ENCODE assay signal across 18 mouse cellular contexts in genomic region chr5:140123640-140124366, GRCm38 (mm10).
A peak's percentile ranks its signal among the peaks of the same experiment; 100 is the strongest.
DNase-seq lines count a peak whose midpoint lies in the region; ATAC-seq and TF ChIP-seq lines count a peak whose summit lies in the region.
"Had no signal": no experiment of that assay in that cellular context is flagged by ENCODE, and none has a peak within 500 bp of the region (broad histone marks: within the 10 kb centered on the region; RNA-seq: fewer than 3 reads in every experiment).

No protein-coding gene starts in this region.

- no peak for TF ChIP-seq CTCF in E14TG2a.4 (conservative IDR thresholded peaks at IDR 0.05; ENCODE audit: low read length)

- peak; percentile 70 for ATAC-seq in kidney, embryonic 16.5 days (ENCODE audit: low FRiP score, low TSS enrichment)
- ATAC-seq in limb, embryonic 15.5 days (ENCODE audit: insufficient number of reproducible peaks, low FRiP score, low TSS enrichment, low read depth), result no peak
- no peak for ATAC-seq in midbrain, embryonic 14.5 days (ENCODE audit: low FRiP score, low TSS enrichment)
- ATAC-seq: hindbrain, postnatal 0 days; liver, embryonic 12.5 days; midbrain, embryonic 15.5 days had no signal

- no peak for DNase-seq in kidney, adult 8-10 months
- DNase-seq in ES-CJ7 (ENCODE audit: low read depth, low spot score), result peak; percentile 31
- DNase-seq in midbrain, embryonic 14.5 days, result no peak
- no peak for DNase-seq in cerebellum, postnatal 14 days
- DNase-seq: adrenal gland, postnatal 25 days; cerebellum, adult 8-10 months; gastrocnemius, postnatal 10 days; heart, postnatal 14 days; kidney, postnatal 36 days; right cerebral cortex, postnatal 14 days had no signal

- no peaks in the 10 kb centered on the region for H3K27me3 ChIP-seq in kidney, embryonic 16.5 days (ENCODE audit: insufficient read depth, low read length)
- no peaks in the 10 kb centered on the region for H3K27me3 ChIP-seq in E14TG2a.4 (ENCODE audit: insufficient read depth, low read length)
- H3K27me3 ChIP-seq in limb, embryonic 15.5 days, result no peaks in the 10 kb centered on the region
- H3K27me3 ChIP-seq in midbrain, embryonic 14.5 days (ENCODE audit: control insufficient read depth, insufficient read depth, low read length), result no peaks in the 10 kb centered on the region
- H3K27me3 ChIP-seq: liver, embryonic 12.5 days; midbrain, embryonic 15.5 days had no signal

- no peak overlapping the region for H3K4me3 ChIP-seq in kidney, embryonic 16.5 days (ENCODE audit: low read length)
- peak overlapping the region; percentile 52 for H3K4me3 ChIP-seq in E14TG2a.4 (replicated peaks; ENCODE audit: low read length)
- H3K4me3 ChIP-seq in limb, embryonic 15.5 days, result no peak overlapping the region
- H3K4me3 ChIP-seq in midbrain, embryonic 14.5 days (replicated peaks; ENCODE audit: low read depth, low read length), result no peak overlapping the region
- H3K4me3 ChIP-seq: liver, embryonic 12.5 days; midbrain, embryonic 15.5 days had no signal

- no peaks in the 10 kb centered on the region for H3K9me3 ChIP-seq in kidney, embryonic 16.5 days (ENCODE audit: low read length)
- H3K9me3 ChIP-seq in E14TG2a.4 (ENCODE audit: low read length), result peaks cover 9% of the 10 kb centered on the region
- H3K9me3 ChIP-seq in limb, embryonic 15.5 days, result no peaks in the 10 kb centered on the region
- H3K9me3 ChIP-seq in midbrain, embryonic 14.5 days (ENCODE audit: control insufficient read depth, low read length), result no peaks in the 10 kb centered on the region
- H3K9me3 ChIP-seq: liver, embryonic 12.5 days; midbrain, embryonic 15.5 days had no signal

- peak overlapping the region; percentile 62; the same call in 1 of the 2 replicates for H3K27ac ChIP-seq in kidney, embryonic 16.5 days (ENCODE audit: low read length)
- peak overlapping the region; percentile 63; the same call in 1 of the 2 replicates for H3K27ac ChIP-seq in limb, embryonic 15.5 days
- H3K27ac ChIP-seq in midbrain, embryonic 14.5 days (replicated peaks; ENCODE audit: low read depth, low read length), result no peak overlapping the region
- H3K27ac ChIP-seq: hindbrain, postnatal 0 days; liver, embryonic 12.5 days; macrophage; midbrain, embryonic 15.5 days had no signal

- H3K9ac ChIP-seq in kidney, embryonic 16.5 days (replicated peaks; ENCODE audit: low read length), result no peak overlapping the region
- H3K9ac ChIP-seq in limb, embryonic 15.5 days, result no peak overlapping the region
- H3K9ac ChIP-seq in midbrain, embryonic 14.5 days (replicated peaks; ENCODE audit: low read length), result no peak overlapping the region
- H3K9ac ChIP-seq: forebrain, postnatal 0 days; liver, embryonic 12.5 days; midbrain, embryonic 15.5 days had no signal

- H3K4me1 ChIP-seq in kidney, embryonic 16.5 days (ENCODE audit: insufficient read depth, low read length), result peaks cover 10% of the 10 kb centered on the region
- H3K4me1 ChIP-seq in E14TG2a.4 (replicated peaks; ENCODE audit: low read depth, low read length), result peaks cover 70% of the 10 kb centered on the region
- H3K4me1 ChIP-seq in limb, embryonic 15.5 days, result peaks cover 29% of the 10 kb centered on the region
- H3K4me1 ChIP-seq in midbrain, embryonic 14.5 days (ENCODE audit: control insufficient read depth, insufficient read depth, low read length), result peaks cover 18% of the 10 kb centered on the region; the same call in 1 of the 2 replicates
- H3K4me1 ChIP-seq: liver, embryonic 12.5 days had no signal

- no peak overlapping the region for H3K4me2 ChIP-seq in kidney, embryonic 16.5 days (replicated peaks; ENCODE audit: low read depth, low read length)
- H3K4me2 ChIP-seq in limb, embryonic 15.5 days, result no peak overlapping the region
- no peak overlapping the region for H3K4me2 ChIP-seq in midbrain, embryonic 14.5 days (ENCODE audit: low read length)
- H3K4me2 ChIP-seq: liver, embryonic 12.5 days; midbrain, embryonic 15.5 days had no signal

- H3K36me3 ChIP-seq in kidney, embryonic 16.5 days (ENCODE audit: insufficient read depth, low read length), result 0 out of 2 replicates have a peak, but pooled peaks cover 2% of the 10 kb centered on the region
- peaks cover 32% of the 10 kb centered on the region for H3K36me3 ChIP-seq in E14TG2a.4 (ENCODE audit: insufficient read depth, low read length)
- H3K36me3 ChIP-seq in limb, embryonic 15.5 days, result no peaks in the 10 kb centered on the region
- no peaks in the 10 kb centered on the region for H3K36me3 ChIP-seq in midbrain, embryonic 14.5 days (ENCODE audit: control insufficient read depth, insufficient read depth, low read length)
- H3K36me3 ChIP-seq: midbrain, embryonic 15.5 days had no signal

- 57% methylated on average over 4 of the region's 4 CpGs for WGBS in kidney, embryonic 16.5 days
- WGBS in limb, embryonic 15.5 days, result 63% methylated on average over 4 of the region's 4 CpGs
- WGBS in midbrain, embryonic 14.5 days, result 79% methylated on average over 4 of the region's 4 CpGs
